Mouse (Mus musculus): ENCODE data around the gene Olfr1350. TPM values are rescaled to one million over a fixed set of nuclear protein-coding genes. Genes with fewer than 3 reads are reported as not detected.

Olfr1350 gene
- not detected for total RNA-seq (2023)

DNA sequence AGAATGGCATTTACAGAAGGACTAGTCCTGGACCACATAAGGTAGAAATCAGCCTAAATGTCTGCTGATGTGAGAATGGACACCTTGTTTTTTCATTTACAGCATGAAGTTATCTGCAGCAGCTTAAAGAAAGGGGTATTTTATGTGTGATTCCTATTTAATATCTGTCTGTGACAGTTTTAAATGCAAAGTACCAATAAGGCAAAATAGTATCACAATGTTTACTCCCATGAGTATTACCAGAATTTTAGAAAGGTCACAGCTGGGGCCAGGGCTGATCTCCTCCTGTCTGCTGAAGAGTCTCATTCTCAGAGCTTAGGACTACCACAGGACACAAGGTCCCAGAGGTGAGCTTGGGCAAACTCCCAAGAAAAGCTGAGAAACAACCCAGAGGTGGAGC is at the start of gene Olfr1350:
Gene Olfr1350 (plus strand): TSS at position 301 of the 400 bp plus-strand sequence.

DNA sequence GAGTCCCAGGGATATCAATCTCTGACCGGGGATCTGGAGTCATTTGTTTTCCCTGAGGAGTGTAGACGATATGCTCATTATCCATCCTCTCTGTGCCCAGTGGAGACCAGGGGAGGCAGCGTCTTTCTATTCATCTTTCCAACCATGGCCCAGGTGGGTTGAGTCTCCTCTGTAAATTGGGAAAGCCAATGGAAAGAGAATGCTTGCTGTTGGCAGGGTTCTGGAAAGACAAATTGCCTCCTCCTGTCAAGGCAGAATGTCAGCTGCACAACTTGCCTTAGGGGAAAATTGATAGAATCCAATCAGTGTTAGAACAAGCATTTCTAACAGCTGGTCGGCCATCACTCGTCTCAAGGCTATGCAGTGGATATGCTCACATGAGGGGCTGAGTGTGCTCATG is 41.8 kb upstream of the Olfr1350 start, which contains the start of gene Olfr1349:
Gene Olfr1349 (minus strand): TSS at position 101 of the 400 bp plus-strand sequence.

Other genes with a start within 250 kb of the Olfr1350 start
- gene Zfp583, start 233.6 kb upstream of the Olfr1350 start, total RNA-seq (2023) = 1 to 10 TPM; 1.4 to 1.9 TPM
- not detected for gene Gm3854, start 221.1 kb upstream of the Olfr1350 start, total RNA-seq (2023)
- gene Zfp78, start 201.6 kb upstream of the Olfr1350 start, total RNA-seq (2023) = 1 to 10 TPM in 1 of 2 experiments, under 1 TPM in 1; 0.89 to 1.9 TPM
- gene Zfp28, start 181.5 kb upstream of the Olfr1350 start, total RNA-seq (2023) = 1 to 10 TPM; 1.9 to 2.9 TPM
- gene Smim17, start 166.1 kb upstream of the Olfr1350 start, total RNA-seq (2023) = not detected
- not detected for gene Gm20715, start 154.6 kb upstream of the Olfr1350 start, total RNA-seq (2023)
- not detected for gene Olfr1344, start 126.2 kb upstream of the Olfr1350 start, total RNA-seq (2023)
- gene Olfr1336, start 108.7 kb upstream of the Olfr1350 start, total RNA-seq (2023) = not detected
- gene Olfr1346, start 97.7 kb upstream of the Olfr1350 start, total RNA-seq (2023) = not detected
- not detected for gene Olfr5, start 77.9 kb upstream of the Olfr1350 start, total RNA-seq (2023)
- not detected for gene Olfr1347, start 65.1 kb upstream of the Olfr1350 start, total RNA-seq (2023)
- gene Olfr1348, start 56.1 kb upstream of the Olfr1350 start, total RNA-seq (2023) = not detected
- not detected for gene Olfr1349, start 41.9 kb upstream of the Olfr1350 start, total RNA-seq (2023)
- not detected for gene Zim1, start 131.6 kb downstream of the Olfr1350 start, total RNA-seq (2023)
- gene Peg3, start 165.6 kb downstream of the Olfr1350 start, total RNA-seq (2023) = not detected
- not detected for gene Usp29, start 165.7 kb downstream of the Olfr1350 start, total RNA-seq (2023)